Mouse (Mus musculus): ENCODE measurements around the gene Dock6. TPM values are rescaled to one million over a fixed set of nuclear protein-coding genes. Genes with fewer than 3 reads are reported as not detected.

Gene Dock6
- total and polyA plus RNA-seq, 3 experiments, result 5.0 to 21.3 TPM; not detected in 1

- Histone ChIP-seq H3K9me3 (replicated peaks; ENCODE audit: insufficient read depth, low read length) (0 out of 2 replicates have a peak, but pooled peaks cover 2% of the 10 kb centered on the region), H3K36me3 (ENCODE audit: control insufficient read depth in 1 of 2, insufficient read depth in 2 of 2, low read length in 2 of 2) (no peaks in the 10 kb centered on the region), H3K4me3 (ENCODE audit: control insufficient read depth in 1 of 2, insufficient read depth in 1 of 2, low read depth in 2 of 2, low read length in 2 of 2) (no peak overlapping the region), H3K4me1 (ENCODE audit: control insufficient read depth in 1 of 2, insufficient read depth in 2 of 2, low read length in 2 of 2) (no peaks in the 10 kb centered on the region), H3K79me2 (ENCODE audit: control insufficient read depth, insufficient read depth, low read length, poor library complexity) (no peaks in the 10 kb centered on the region), H3K9ac (ENCODE audit: control insufficient read depth, low read depth, low read length, poor library complexity, severe bottlenecking) (no peak overlapping the region), H3K27ac (ENCODE audit: control insufficient read depth, low read depth, low read length) (no peak overlapping the region), H3K27me3 (ENCODE audit: control insufficient read depth in 1 of 2, insufficient read depth in 2 of 2, low read length in 2 of 2) (peaks cover 3 to 8% of the 10 kb centered on the region in 2 experiments)
- TF ChIP-seq MAX (IDR thresholded peaks at IDR 0.05; ENCODE audit: low read length) (no peak), TBP (IDR thresholded peaks at IDR 0.05; ENCODE audit: low read depth, low read length) (peak; percentile 92), KAT2A (conservative IDR thresholded peaks at IDR 0.05; ENCODE audit: low read depth, low read length) (no peak)
- peak; percentile 40 for DNase-seq (ENCODE audit: low read depth, low spot score)
Measured at GRCm38 (mm10) chr9:21857501-21857900, 5.1 kb upstream of the Dock6 start.

GRCm38 (mm10) chr9:21854894-21855293 is 2.5 kb upstream of the Dock6 start:
- Histone ChIP-seq H3K79me2 (ENCODE audit: control insufficient read depth, insufficient read depth, low read length, poor library complexity) (no peaks in the 10 kb centered on the region; the same call in 1 of the 2 replicates), H3K4me1 (ENCODE audit: control insufficient read depth in 1 of 2, insufficient read depth in 2 of 2, low read length in 2 of 2) (no peaks in the 10 kb centered on the region), H3K27me3 (ENCODE audit: control insufficient read depth in 1 of 2, insufficient read depth in 2 of 2, low read length in 2 of 2) (peaks cover 3 to 8% of the 10 kb centered on the region in 2 experiments), H3K36me3 (ENCODE audit: control insufficient read depth in 1 of 2, insufficient read depth in 2 of 2, low read length in 2 of 2) (peaks cover 0 to 3% of the 10 kb centered on the region in 2 experiments; a peak in 1 of 4 replicates), H3K9ac (ENCODE audit: control insufficient read depth, low read depth, low read length, poor library complexity, severe bottlenecking) (no peak overlapping the region), H3K27ac (ENCODE audit: control insufficient read depth, low read depth, low read length) (no peak overlapping the region), H3K9me3 (replicated peaks; ENCODE audit: insufficient read depth, low read length) (no peaks in the 10 kb centered on the region), H3K4me3 (ENCODE audit: control insufficient read depth in 1 of 2, insufficient read depth in 1 of 2, low read depth in 2 of 2, low read length in 2 of 2) (no peak overlapping the region)
- no peak for DNase-seq (ENCODE audit: low read depth, low spot score)
- no peak for TF ChIP-seq POLR2AphosphoS2 (IDR thresholded peaks at IDR 0.05; ENCODE audit: low read length)
- TF ChIP-seq TAL1 (IDR thresholded peaks at IDR 0.05; ENCODE audit: low read length), result no peak
- TF ChIP-seq MYC (IDR thresholded peaks at IDR 0.05; ENCODE audit: low read depth, low read length), result no peak
- TF ChIP-seq UBTF (IDR thresholded peaks at IDR 0.05; ENCODE audit: borderline replicate concordance, insufficient read depth, low read depth, low read length), result no peak
- no peak for TF ChIP-seq HCFC1 (IDR thresholded peaks at IDR 0.05; ENCODE audit: low read depth, low read length)
- TF ChIP-seq GABPA (IDR thresholded peaks at IDR 0.05; ENCODE audit: low read depth, low read length), result no peak
- TF ChIP-seq RCOR1 (IDR thresholded peaks at IDR 0.05; ENCODE audit: low read depth, low read length), result no peak
- TF ChIP-seq RAD21 (IDR thresholded peaks at IDR 0.05; ENCODE audit: low read depth, low read length), result no peak
- no peak for TF ChIP-seq ZKSCAN1 (IDR thresholded peaks at IDR 0.05; ENCODE audit: low read depth, low read length)
- no peak for TF ChIP-seq NRF1 (IDR thresholded peaks at IDR 0.05; ENCODE audit: insufficient read depth, low read depth, low read length, poor library complexity, severe bottlenecking)
- TF ChIP-seq MAX (IDR thresholded peaks at IDR 0.05; ENCODE audit: low read length), result no peak
- no peak for TF ChIP-seq USF1 (IDR thresholded peaks at IDR 0.05; ENCODE audit: low read depth, low read length)
- no peak for TF ChIP-seq USF2 (IDR thresholded peaks at IDR 0.05; ENCODE audit: borderline replicate concordance in 1 of 2, insufficient read depth in 1 of 2, low read depth in 1 of 2, low read length in 2 of 2)
- no peak for TF ChIP-seq EP300 (IDR thresholded peaks at IDR 0.05; ENCODE audit: low read depth in 1 of 2, low read length in 2 of 2)
- no peak for TF ChIP-seq SIN3A (IDR thresholded peaks at IDR 0.05; ENCODE audit: low read length)
- no peak for TF ChIP-seq POLR2AphosphoS5 (IDR thresholded peaks at IDR 0.05; ENCODE audit: borderline replicate concordance, low read depth, low read length)
- no peak for TF ChIP-seq CTCF (IDR thresholded peaks at IDR 0.05 in 2 of 3, conservative IDR thresholded peaks at IDR 0.05 in 1 of 3; ENCODE audit: control insufficient read depth in 1 of 3, insufficient read depth in 1 of 3, low read depth in 2 of 3, low read length in 3 of 3, poor library complexity in 1 of 3, severe bottlenecking in 1 of 3)
- no peak for TF ChIP-seq CHD2 (IDR thresholded peaks at IDR 0.05; ENCODE audit: low read length)
- TF ChIP-seq E2F4 (IDR thresholded peaks at IDR 0.05; ENCODE audit: borderline replicate concordance, low read depth, low read length), result no peak
- TF ChIP-seq ETS1 (IDR thresholded peaks at IDR 0.05; ENCODE audit: low read depth, low read length), result no peak
